Mouse (Mus musculus) lung, embryonic 16.5 days (tissue): ENCODE measurements around the gene Pdk1. TPM values are rescaled to one million over a fixed set of nuclear protein-coding genes. Genes with fewer than 3 reads are reported as not detected.
A peak's percentile ranks its signal among the peaks of the same experiment; 100 is the strongest.

Source experiments
- ATAC-seq: fragments of 200-750 bp; cut with Nextera tagmentation; 2 replicates; pipeline ENCODE4 v1.8.0; 2017; ENCODE audit warnings: low read depth, mild to moderate bottlenecking, moderate library complexity
- H3K27ac ChIP-seq: fragments of 300-500 bp; sonication (generic); 2 replicates; pipeline ENCODE4 v1.5.1; 2014; ENCODE audit warnings: mild to moderate bottlenecking, control low read depth, low read length
- H3K27me3 ChIP-seq: fragments of 300-500 bp; sonication (generic); 2 replicates; pipeline ENCODE4 v1.6.1; 2014; ENCODE audit warnings: low read depth, low read length, mixed read lengths; ENCODE audit not compliant: control insufficient read depth, insufficient read depth
- H3K36me3 ChIP-seq: fragments of 300-500 bp; sonication (generic); 2 replicates; pipeline ENCODE4 v1.6.1; 2014; ENCODE audit warnings: low read length; ENCODE audit not compliant: control insufficient read depth, insufficient read depth
- H3K4me1 ChIP-seq: fragments of 300-500 bp; sonication (generic); replicated peaks from 2 replicates; pipeline ENCODE4 v1.6.1; 2014; ENCODE audit warnings: low read length, mixed read lengths; ENCODE audit not compliant: control insufficient read depth, insufficient read depth
- H3K4me2 ChIP-seq: fragments of 300-500 bp; sonication (generic); 2 replicates; pipeline ENCODE4 v1.6.1; 2014; ENCODE audit warnings: low read depth, low read length, control low read depth
- H3K4me3 ChIP-seq: fragments of 300-500 bp; sonication (generic); 2 replicates; pipeline ENCODE4 v1.5.1; 2014; ENCODE audit warnings: mild to moderate bottlenecking, low read length, control low read depth
- H3K9ac ChIP-seq: fragments of 300-500 bp; sonication (generic); 2 replicates; pipeline ENCODE4 v1.6.1; 2014; ENCODE audit warnings: low read length, control low read depth
- H3K9me3 ChIP-seq: fragments of 300-500 bp; sonication (generic); 2 replicates; pipeline ENCODE4 v1.6.1; 2016; ENCODE audit warnings: low read length; ENCODE audit not compliant: control insufficient read depth
- WGBS: fragments of 180-500 bp; shearing (Covaris S2); extraction: QIAGEN DNeasy Blood & Tissue Kit; methylation state at CpG from one replicate; pipeline ENCODE4 v1.1.7; 2014; 5-methylcytosine and 5-hydroxymethylcytosine counted together
- polyA plus RNA-seq: library from polyadenylated mRNA; unstranded; fragments of >200 nt; fragmentation: Nextera tagmentation; extraction: Ambion mirVana; gene quantifications from 2 replicates; pipeline ENCODE4 v1.2.1, GENCODE M21; 2015

The Pdk1 gene
- polyA plus RNA-seq, result 54.0 and 57.1 TPM in 2 replicates

GRCm38 (mm10) chr2:71872801-71873443, at the start of gene Pdk1:
TSS of gene Pdk1 (plus strand) at chr2:71873224.
- under 1% methylated on average over 49 of the region's 55 CpGs for WGBS
- no peaks in the 10 kb centered on the region for H3K27me3 ChIP-seq
- peak within 1 kb of the TSS; percentile 97 for H3K27ac ChIP-seq
- peak within 1 kb of the TSS; percentile 72 for H3K4me2 ChIP-seq
- peak; percentile 98 for ATAC-seq
- H3K4me1 ChIP-seq, result peaks cover 11% of the 10 kb centered on the region; the same call in 1 of the 2 replicates
- H3K36me3 ChIP-seq, result no peaks in the 10 kb centered on the region
- peak within 1 kb of the TSS; percentile 72 for H3K4me3 ChIP-seq
- H3K9ac ChIP-seq, result peak within 1 kb of the TSS; percentile 84
- no peaks in the 10 kb centered on the region for H3K9me3 ChIP-seq

DNA sequence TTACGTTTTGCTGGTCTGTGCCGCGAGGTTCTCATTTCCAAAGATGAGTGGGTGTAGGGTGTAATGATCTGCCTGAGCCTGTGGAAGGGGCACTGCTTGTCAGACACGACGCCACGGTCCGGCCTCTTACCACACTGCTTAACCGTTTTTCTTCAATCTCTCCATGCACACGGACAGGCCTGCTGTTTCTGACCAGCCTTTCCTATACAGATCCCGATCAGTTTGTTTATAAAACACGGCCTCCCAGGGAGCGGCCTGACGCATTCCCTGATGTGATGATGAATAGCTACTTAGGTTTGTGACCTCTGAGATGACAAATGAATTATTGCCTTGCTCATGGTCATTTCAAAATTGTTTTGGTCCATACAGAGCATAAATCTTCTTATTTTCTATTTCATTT, 48.9 kb upstream of the Pdk1 start:
- Histone ChIP-seq H3K36me3 (peaks cover 2% of the 10 kb centered on the region; the same call in 1 of the 2 replicates), H3K4me2 (no peak overlapping the region), H3K9me3 (no peaks in the 10 kb centered on the region), H3K27me3 (no peaks in the 10 kb centered on the region), H3K9ac (no peak overlapping the region), H3K4me3 (no peak overlapping the region), H3K27ac (no peak overlapping the region), H3K4me1 (no peaks in the 10 kb centered on the region)
- 44% methylated on average over 13 of the region's 13 CpGs for WGBS
- no peak for ATAC-seq

- H3K27ac ChIP-seq, result no peak overlapping the region
- ATAC-seq, result no peak
- no peaks in the 10 kb centered on the region for H3K27me3 ChIP-seq
- H3K4me2 ChIP-seq, result no peak overlapping the region
- H3K4me1 ChIP-seq, result no peaks in the 10 kb centered on the region
- peaks cover 2% of the 10 kb centered on the region; the same call in 1 of the 2 replicates for H3K36me3 ChIP-seq
- H3K4me3 ChIP-seq, result no peak overlapping the region
- 76% methylated on average over 13 of the region's 13 CpGs for WGBS
- no peak overlapping the region for H3K9ac ChIP-seq
- no peaks in the 10 kb centered on the region for H3K9me3 ChIP-seq
These were observed 45.3 kb upstream of the Pdk1 start for GRCm38 (mm10) chr2:71827711-71828110.

- Histone ChIP-seq H3K4me2 (no peak overlapping the region), H3K27me3 (no peaks in the 10 kb centered on the region), H3K9ac (no peak overlapping the region), H3K4me1 (no peaks in the 10 kb centered on the region), H3K36me3 (peaks cover 7% of the 10 kb centered on the region; the same call in 1 of the 2 replicates), H3K27ac (no peak overlapping the region), H3K4me3 (no peak overlapping the region), H3K9me3 (no peaks in the 10 kb centered on the region)
- 0 out of 2 replicates have a peak, but pooled peaks have one; percentile 23 for ATAC-seq
- 44% methylated on average over 11 of the region's 11 CpGs for WGBS
These were observed 44.1 kb upstream of the Pdk1 start for GRCm38 (mm10) chr2:71828928-71829327.

- Histone ChIP-seq H3K9me3 (no peaks in the 10 kb centered on the region), H3K4me1 (no peaks in the 10 kb centered on the region), H3K27me3 (no peaks in the 10 kb centered on the region), H3K4me3 (no peak overlapping the region), H3K9ac (no peak overlapping the region), H3K27ac (no peak overlapping the region), H3K36me3 (peaks cover 12% of the 10 kb centered on the region), H3K4me2 (no peak overlapping the region)
- 79% methylated on average over 6 of the region's 6 CpGs for WGBS
- ATAC-seq, result no peak
These were observed 39.4 kb upstream of the Pdk1 start for GRCm38 (mm10) chr2:71833626-71834025.

GRCm38 (mm10) chr2:71834371-71834770, 38.7 kb upstream of the Pdk1 start:
- no peak overlapping the region for H3K27ac ChIP-seq
- H3K4me2 ChIP-seq, result no peak overlapping the region
- H3K36me3 ChIP-seq, result peaks cover 12% of the 10 kb centered on the region
- WGBS, result 68% methylated on average over 7 of the region's 7 CpGs
- no peak overlapping the region for H3K9ac ChIP-seq
- no peak overlapping the region for H3K4me3 ChIP-seq
- H3K4me1 ChIP-seq, result no peaks in the 10 kb centered on the region
- H3K27me3 ChIP-seq, result no peaks in the 10 kb centered on the region
- no peak for ATAC-seq
- H3K9me3 ChIP-seq, result no peaks in the 10 kb centered on the region

DNA sequence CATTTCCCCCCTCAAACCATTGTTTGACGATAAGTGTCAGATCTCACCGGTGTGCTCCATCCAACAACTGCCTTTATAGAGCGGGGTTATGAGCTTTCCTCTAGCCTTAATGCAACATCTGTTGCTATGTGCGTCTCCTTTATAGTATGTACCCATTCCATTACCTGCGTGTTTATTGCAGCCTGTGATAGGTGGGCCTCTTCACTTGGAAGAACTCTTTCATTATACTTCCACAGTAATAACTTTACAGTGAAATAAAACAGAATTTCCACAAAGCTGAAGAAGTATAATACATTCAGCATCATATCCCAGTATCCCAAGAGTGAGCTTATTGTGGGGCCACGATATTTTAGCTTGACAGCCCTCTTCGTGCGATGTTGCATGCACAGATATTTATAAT, 37.5 kb upstream of the Pdk1 start:
- 83% methylated on average over 8 of the region's 8 CpGs for WGBS
- H3K4me3 ChIP-seq, result no peak overlapping the region
- no peaks in the 10 kb centered on the region for H3K4me1 ChIP-seq
- ATAC-seq, result no peak
- no peaks in the 10 kb centered on the region for H3K27me3 ChIP-seq
- H3K9me3 ChIP-seq, result no peaks in the 10 kb centered on the region
- no peak overlapping the region for H3K9ac ChIP-seq
- peaks cover 18% of the 10 kb centered on the region for H3K36me3 ChIP-seq
- H3K4me2 ChIP-seq, result no peak overlapping the region
- H3K27ac ChIP-seq, result no peak overlapping the region

DNA sequence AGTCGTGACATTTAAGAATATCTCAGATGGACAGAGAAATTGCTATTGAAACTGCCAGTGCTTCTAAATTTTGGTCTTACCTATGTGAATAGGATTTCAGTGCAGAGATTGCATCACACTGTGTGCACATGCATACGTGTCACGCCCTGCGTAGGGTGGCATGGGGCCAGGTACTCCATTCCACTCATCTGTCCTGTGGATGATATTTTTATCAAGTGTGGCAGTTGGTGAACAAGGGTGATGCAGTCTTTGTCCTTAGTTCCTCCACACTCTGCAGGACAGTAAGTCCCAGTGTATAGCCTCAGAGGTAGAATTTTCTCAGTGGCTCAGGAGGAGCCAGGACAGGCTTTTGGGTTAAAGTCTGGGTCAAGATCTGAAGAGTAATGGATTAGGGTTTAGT, 36.8 kb upstream of the Pdk1 start:
- Histone ChIP-seq H3K9me3 (no peaks in the 10 kb centered on the region), H3K4me3 (no peak overlapping the region), H3K9ac (no peak overlapping the region), H3K4me2 (no peak overlapping the region), H3K27me3 (no peaks in the 10 kb centered on the region), H3K36me3 (peaks cover 22% of the 10 kb centered on the region), H3K27ac (no peak overlapping the region), H3K4me1 (no peaks in the 10 kb centered on the region)
- ATAC-seq, result no peak
- WGBS, result 89% methylated on average over 4 of the region's 4 CpGs

GRCm38 (mm10) chr2:71837261-71837660, 35.8 kb upstream of the Pdk1 start:
- H3K4me2 ChIP-seq, result no peak overlapping the region
- no peak overlapping the region for H3K9ac ChIP-seq
- H3K9me3 ChIP-seq, result no peaks in the 10 kb centered on the region
- H3K4me1 ChIP-seq, result no peaks in the 10 kb centered on the region
- no peak overlapping the region for H3K27ac ChIP-seq
- peaks cover 24% of the 10 kb centered on the region for H3K36me3 ChIP-seq
- H3K4me3 ChIP-seq, result no peak overlapping the region
- 37% methylated on average over 4 of the region's 4 CpGs for WGBS
- no peaks in the 10 kb centered on the region for H3K27me3 ChIP-seq
- no peak for ATAC-seq
